Mouse (Mus musculus) liver, postnatal 0 days (tissue): Measurements from ENCODE around the gene Vwc2.

Source experiments
- CTCF ChIP-seq: sonication (generic); IDR thresholded peaks from 2 replicates; pipeline ENCODE4 v1.5.1; 2016; ENCODE audit warnings: antibody characterized with exemption, low read depth
- EP300 ChIP-seq: IDR thresholded peaks from 2 replicates; pipeline ENCODE4 v1.6.1; 2016; ENCODE audit warnings: antibody characterized with exemption, low read depth, mild to moderate bottlenecking

DNA sequence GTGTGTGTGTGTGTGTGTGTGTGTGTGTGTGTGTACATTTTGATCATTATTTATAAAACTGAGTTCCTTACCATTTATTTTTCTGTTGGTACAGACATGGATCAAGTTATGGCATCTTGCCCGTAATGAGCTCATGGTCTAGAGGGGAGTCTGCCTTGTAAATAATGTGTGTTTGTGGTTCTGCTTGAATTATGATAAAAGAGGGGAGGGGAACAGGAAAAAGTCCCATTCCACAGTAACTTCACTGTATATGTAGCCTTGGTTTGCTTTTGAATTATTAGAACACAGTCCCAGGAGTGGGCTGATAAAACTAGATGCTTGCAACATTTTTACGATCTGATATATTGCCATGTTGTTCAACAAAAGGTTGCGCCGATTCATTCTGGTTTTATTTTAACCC lies 57.4 kb downstream of the Vwc2 start:
- TF ChIP-seq CTCF, result no peak
- TF ChIP-seq EP300, result no peak
